Mouse (Mus musculus): ENCODE data around the gene Irf4.

GRCm38 (mm10) chr13:30749557-30750141, 623 bp downstream of the Irf4 start:
- no peak for TF ChIP-seq POLR2A (IDR thresholded peaks at IDR 0.05; ENCODE audit: insufficient read depth, low read length)
- no peak for TF ChIP-seq CTCF (IDR thresholded peaks at IDR 0.05; ENCODE audit: low read depth, low read length)
- no peak for TF ChIP-seq EP300 (IDR thresholded peaks at IDR 0.05; ENCODE audit: insufficient read depth, low read depth, low read length)

Data from ES-Bruce4 (cell line).